Mouse (Mus musculus): ENCODE data around the gene Ccdc155. TPM values are rescaled to one million over a fixed set of nuclear protein-coding genes. Genes with fewer than 3 reads are reported as not detected.

Gene Ccdc155
- polyA plus RNA-seq, 1 experiment from 2014 or later, result 0.78 TPM

DNA sequence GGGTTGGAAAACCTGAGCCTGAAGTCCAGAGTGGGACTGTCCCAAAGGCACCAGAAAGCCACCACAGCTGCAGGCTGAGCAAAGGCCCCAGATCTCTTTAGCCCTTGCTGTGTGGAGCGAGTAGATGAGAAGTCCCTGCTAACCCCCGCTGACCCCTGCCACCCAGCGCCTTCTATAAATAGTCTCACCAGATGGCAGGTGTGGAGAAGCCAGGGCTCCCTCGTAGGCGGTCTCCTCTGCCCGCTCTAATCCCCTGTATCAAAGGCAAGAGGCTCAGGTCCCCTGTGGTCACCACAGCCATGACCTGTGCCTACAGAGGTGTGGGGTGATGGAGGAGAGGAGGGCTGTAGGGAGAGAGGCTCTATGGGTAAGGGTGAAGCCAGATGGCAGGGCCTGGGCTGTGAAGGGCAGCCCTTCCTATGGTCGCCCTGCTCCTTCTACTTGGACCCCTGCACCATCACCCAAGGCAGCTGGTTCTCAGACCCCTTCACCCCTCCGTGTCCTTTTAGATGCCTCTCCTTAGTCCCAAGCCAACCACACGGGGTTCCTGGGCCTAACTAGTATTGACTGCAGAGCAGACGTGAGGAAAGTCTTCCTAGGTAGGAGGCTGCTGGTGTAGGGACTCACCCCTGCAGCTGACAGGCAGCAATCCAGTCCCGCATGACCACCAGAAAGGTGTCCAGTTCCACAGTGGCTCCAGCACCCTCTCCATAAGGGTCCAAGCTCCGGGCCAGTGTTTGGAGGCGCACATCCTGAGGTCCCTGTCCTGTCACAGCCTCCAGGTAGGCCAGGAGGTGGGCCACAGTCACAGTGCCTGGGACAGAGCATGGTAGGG is 9.1 kb downstream of the Ccdc155 start:
- Histone ChIP-seq H3K9me3 (replicated peaks) (no peaks in the 10 kb centered on the region), H3K36me3 (no peaks in the 10 kb centered on the region), H3K4me2 (no peak overlapping the region), H3K27ac (no peak overlapping the region), H3K9ac (no peak overlapping the region), H3K4me1 (peaks cover 29% of the 10 kb centered on the region), H3K27me3 (peaks cover 26% of the 10 kb centered on the region; the same call in 1 of the 2 replicates), H3K4me3 (replicated peaks) (no peak overlapping the region)
- ATAC-seq (replicated peaks; ENCODE audit: low FRiP score), result no peak
- WGBS, result 58% methylated on average over 13 of the region's 13 CpGs

- Histone ChIP-seq H3K9me3 (replicated peaks) (no peaks in the 10 kb centered on the region), H3K27me3 (peaks cover 34% of the 10 kb centered on the region), H3K9ac (no peak overlapping the region), H3K4me1 (peaks cover 29% of the 10 kb centered on the region), H3K4me2 (no peak overlapping the region), H3K36me3 (no peaks in the 10 kb centered on the region), H3K4me3 (replicated peaks) (no peak overlapping the region), H3K27ac (no peak overlapping the region)
- 75% methylated on average over 17 of the region's 17 CpGs for WGBS
- no peak for ATAC-seq (replicated peaks; ENCODE audit: low FRiP score)
Measured at GRCm38 (mm10) chr7:45193871-45194785, 10.6 kb downstream of the Ccdc155 start.

DNA sequence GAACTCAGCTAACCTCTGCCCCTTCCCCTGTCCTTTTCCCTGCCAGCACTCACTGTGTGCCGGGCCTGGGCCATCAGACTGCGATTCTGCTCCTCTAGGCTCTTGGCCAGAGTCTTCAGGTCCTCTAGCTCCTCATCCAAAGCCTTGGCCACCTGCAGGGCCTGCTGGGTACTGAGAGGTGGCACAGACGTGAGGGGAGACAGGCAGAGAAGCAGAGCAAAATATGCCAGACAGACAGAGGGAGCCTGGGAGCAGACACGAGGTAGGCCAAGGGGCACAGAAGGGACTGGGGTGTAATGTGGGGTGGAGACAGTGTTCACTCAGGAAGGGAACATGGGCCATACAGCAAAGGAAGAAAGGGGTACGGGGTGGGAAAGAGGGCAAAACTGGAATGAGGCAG is 11.3 kb downstream of the Ccdc155 start:
- Histone ChIP-seq H3K36me3 (no peaks in the 10 kb centered on the region), H3K4me2 (no peak overlapping the region), H3K27me3 (peaks cover 41% of the 10 kb centered on the region), H3K9me3 (replicated peaks) (no peaks in the 10 kb centered on the region), H3K27ac (no peak overlapping the region), H3K9ac (no peak overlapping the region), H3K4me3 (replicated peaks) (no peak overlapping the region), H3K4me1 (peaks cover 29% of the 10 kb centered on the region)
- no peak for ATAC-seq (replicated peaks; ENCODE audit: low FRiP score)
- 56% methylated on average over 5 of the region's 5 CpGs for WGBS

DNA sequence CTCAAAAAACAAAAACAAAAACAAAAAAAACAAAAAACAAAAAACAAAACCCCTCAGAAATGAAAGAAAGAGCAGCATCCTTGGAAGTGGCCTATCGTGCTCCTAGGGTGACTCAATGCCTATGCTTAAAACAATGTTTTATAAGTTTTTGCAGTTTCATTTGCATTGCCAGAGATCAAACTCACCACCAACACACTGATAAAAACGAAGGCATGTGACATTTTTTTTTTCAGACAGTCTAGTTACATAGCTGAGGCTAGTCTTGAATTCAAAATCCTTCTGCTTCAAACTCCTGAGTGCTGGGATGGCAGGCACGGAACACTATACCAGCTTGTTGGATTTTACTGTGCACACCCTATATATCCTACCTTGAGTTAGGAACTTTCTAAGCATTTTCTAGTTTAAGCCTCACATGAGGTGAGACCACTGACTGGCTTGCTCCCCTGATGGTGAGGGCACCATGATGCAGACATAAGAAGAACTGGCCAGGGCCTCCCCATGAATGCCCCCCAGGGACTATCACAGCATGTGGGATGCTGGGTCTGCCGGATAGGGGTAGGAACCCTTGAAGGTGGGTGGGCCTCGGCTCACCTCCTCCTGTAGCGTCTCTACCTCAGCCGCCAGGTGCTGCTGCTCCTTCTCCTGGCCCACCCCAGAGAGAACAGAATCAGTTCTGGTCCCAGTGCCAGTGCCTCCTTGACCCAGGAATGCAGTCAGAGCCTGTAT is 11.9 kb downstream of the Ccdc155 start:
- Histone ChIP-seq H3K4me3 (replicated peaks) (no peak overlapping the region), H3K4me1 (peaks cover 26% of the 10 kb centered on the region), H3K4me2 (no peak overlapping the region), H3K9me3 (replicated peaks) (no peaks in the 10 kb centered on the region), H3K36me3 (no peaks in the 10 kb centered on the region), H3K27ac (peak overlapping the region; percentile 67), H3K9ac (no peak overlapping the region), H3K27me3 (peaks cover 45% of the 10 kb centered on the region)
- WGBS, result 89% methylated on average over 7 of the region's 7 CpGs
- no peak for ATAC-seq (replicated peaks; ENCODE audit: low FRiP score)

DNA sequence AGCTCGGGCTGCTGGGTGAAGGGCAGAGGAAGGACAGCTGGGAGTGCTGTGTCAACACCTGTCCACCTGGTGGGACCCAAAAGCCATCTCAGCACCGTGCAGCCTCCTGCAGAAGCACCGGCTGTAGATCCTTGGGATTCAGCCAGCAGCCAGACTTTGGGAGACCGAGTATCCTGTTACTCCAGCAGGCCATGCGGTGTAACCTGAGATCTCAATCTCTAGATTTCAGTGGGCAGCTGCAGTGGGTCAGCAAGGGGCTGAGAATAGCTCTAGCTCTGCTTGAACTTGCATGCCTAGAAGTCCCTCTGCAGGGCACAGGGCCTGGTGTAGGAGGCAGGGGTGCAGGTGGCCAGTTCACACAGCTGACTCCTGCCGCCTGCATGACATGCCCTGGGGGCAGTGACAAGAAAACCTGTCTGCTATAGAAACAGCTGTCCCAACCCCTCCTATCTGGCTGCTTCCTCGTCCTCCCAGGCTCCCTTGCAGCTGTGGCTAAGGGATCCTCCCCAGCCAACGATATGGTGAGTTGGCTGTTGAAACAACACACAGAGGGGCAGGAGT is 12.8 kb downstream of the Ccdc155 start:
- Histone ChIP-seq H3K36me3 (no peaks in the 10 kb centered on the region), H3K4me1 (peaks cover 26% of the 10 kb centered on the region), H3K9ac (no peak overlapping the region), H3K27me3 (peaks cover 44% of the 10 kb centered on the region), H3K9me3 (replicated peaks) (no peaks in the 10 kb centered on the region), H3K4me2 (no peak overlapping the region), H3K4me3 (replicated peaks) (no peak overlapping the region), H3K27ac (peak overlapping the region; percentile 67)
- peak; percentile 78 for ATAC-seq (replicated peaks; ENCODE audit: low FRiP score)
- 4% methylated on average over 8 of the region's 8 CpGs for whole genome bisulfite sequencing

GRCm38 (mm10) chr7:45191161-45191560 is 13.5 kb downstream of the Ccdc155 start:
- 51% methylated on average over 2 of the region's 2 CpGs for WGBS
- H3K27me3 ChIP-seq, result peaks cover 47% of the 10 kb centered on the region

GRCm38 (mm10) chr7:45190186-45190585 is 14.5 kb downstream of the Ccdc155 start:
- no peak overlapping the region for H3K9ac ChIP-seq
- WGBS, result 88% methylated on average over 6 of the region's 6 CpGs
- H3K4me3 ChIP-seq (replicated peaks), result no peak overlapping the region
- H3K4me2 ChIP-seq, result no peak overlapping the region
- no peak overlapping the region for H3K27ac ChIP-seq
- H3K36me3 ChIP-seq, result no peaks in the 10 kb centered on the region
- H3K27me3 ChIP-seq, result peaks cover 50% of the 10 kb centered on the region
- H3K4me1 ChIP-seq, result peaks cover 26% of the 10 kb centered on the region
- H3K9me3 ChIP-seq (replicated peaks), result no peaks in the 10 kb centered on the region
- ATAC-seq (replicated peaks; ENCODE audit: low FRiP score), result no peak

More at GRCm38 (mm10) chr7:45191161-45191560, 13.5 kb downstream of the Ccdc155 start:
- ATAC-seq (replicated peaks; ENCODE audit: low FRiP score), result no peak
- H3K4me2 ChIP-seq, result no peak overlapping the region
- H3K4me3 ChIP-seq (replicated peaks), result no peak overlapping the region
- peak overlapping the region; percentile 67 for H3K27ac ChIP-seq
- no peak overlapping the region for H3K9ac ChIP-seq
- H3K4me1 ChIP-seq, result peaks cover 26% of the 10 kb centered on the region
- H3K36me3 ChIP-seq, result no peaks in the 10 kb centered on the region
- no peaks in the 10 kb centered on the region for H3K9me3 ChIP-seq (replicated peaks)

GRCm38 (mm10) chr7:45189600-45189999 is 15.1 kb downstream of the Ccdc155 start:
- Histone ChIP-seq H3K4me3 (replicated peaks) (no peak overlapping the region), H3K36me3 (no peaks in the 10 kb centered on the region), H3K9ac (no peak overlapping the region), H3K27ac (no peak overlapping the region), H3K4me2 (no peak overlapping the region), H3K27me3 (peaks cover 55% of the 10 kb centered on the region), H3K4me1 (peaks cover 26% of the 10 kb centered on the region), H3K9me3 (replicated peaks) (no peaks in the 10 kb centered on the region)
- 51% methylated on average over 16 of the region's 16 CpGs for WGBS
- no peak for ATAC-seq (replicated peaks; ENCODE audit: low FRiP score)

DNA sequence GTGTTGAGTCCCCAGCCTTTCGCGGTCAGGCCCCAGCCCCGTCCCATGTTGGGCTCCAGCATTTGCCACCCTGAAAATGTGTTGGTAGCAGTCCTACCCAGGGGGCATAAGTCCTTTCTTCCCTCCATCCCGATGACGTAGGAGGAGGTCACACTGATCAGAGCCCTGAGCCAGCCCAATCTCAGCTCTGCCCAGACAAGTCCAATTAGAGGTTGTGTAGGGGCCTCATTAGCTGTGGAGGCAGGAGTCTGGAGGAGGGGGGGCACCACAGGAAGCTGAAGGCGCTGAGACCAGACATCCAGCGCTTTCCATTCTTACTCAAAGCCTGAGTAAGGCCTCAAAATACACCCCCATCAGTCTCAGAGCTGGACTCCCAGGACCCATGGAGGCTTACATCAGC is 18.8 kb downstream of the Ccdc155 start:
- Histone ChIP-seq H3K4me1 (peaks cover 22% of the 10 kb centered on the region), H3K27me3 (peaks cover 87% of the 10 kb centered on the region), H3K4me2 (no peak overlapping the region), H3K36me3 (no peaks in the 10 kb centered on the region), H3K27ac (no peak overlapping the region), H3K9me3 (replicated peaks) (no peaks in the 10 kb centered on the region), H3K9ac (no peak overlapping the region), H3K4me3 (replicated peaks) (no peak overlapping the region)
- no peak for ATAC-seq (replicated peaks; ENCODE audit: low FRiP score)
- 66% methylated on average over 7 of the region's 7 CpGs for WGBS

DNA sequence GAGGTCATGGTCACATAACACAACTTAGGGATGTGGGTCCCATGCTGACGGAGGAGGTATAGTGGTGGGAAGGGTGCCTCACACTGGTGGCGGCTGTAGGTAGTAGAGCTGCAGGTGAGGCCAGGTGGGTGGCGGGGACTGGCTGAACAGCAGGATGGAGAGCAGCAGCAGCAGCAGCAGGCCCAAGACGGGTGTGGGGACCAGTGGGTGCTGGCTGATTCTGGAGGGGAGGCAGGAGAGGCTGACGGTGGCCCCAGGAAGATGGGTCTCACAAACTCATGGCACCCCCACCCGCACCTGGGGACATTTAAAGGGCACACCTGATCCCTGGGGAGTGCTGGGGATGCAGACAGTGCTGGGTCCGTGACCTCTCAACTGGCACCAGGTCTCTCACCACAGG is 21.0 kb downstream of the Ccdc155 start:
- H3K36me3 ChIP-seq, result no peaks in the 10 kb centered on the region
- no peak for ATAC-seq (replicated peaks; ENCODE audit: low FRiP score)
- H3K4me1 ChIP-seq, result peaks cover 21% of the 10 kb centered on the region
- H3K4me3 ChIP-seq (replicated peaks), result no peak overlapping the region
- H3K27me3 ChIP-seq, result peaks cover 94% of the 10 kb centered on the region
- H3K9me3 ChIP-seq (replicated peaks), result no peaks in the 10 kb centered on the region
- no peak overlapping the region for H3K4me2 ChIP-seq
- H3K9ac ChIP-seq, result no peak overlapping the region
- WGBS, result 60% methylated on average over 7 of the region's 7 CpGs
- H3K27ac ChIP-seq, result no peak overlapping the region

- 13% methylated on average over 11 of the region's 11 CpGs for WGBS
- Histone ChIP-seq H3K9me3 (replicated peaks) (no peaks in the 10 kb centered on the region), H3K9ac (peak overlapping the region; percentile 31; the same call in 1 of the 2 replicates), H3K36me3 (no peaks in the 10 kb centered on the region), H3K27ac (peak overlapping the region; percentile 45; the same call in 1 of the 2 replicates), H3K4me3 (replicated peaks) (peak overlapping the region; percentile 40), H3K27me3 (peaks cover 96% of the 10 kb centered on the region), H3K4me1 (peaks cover 21% of the 10 kb centered on the region), H3K4me2 (peak overlapping the region; percentile 79)
- peak; percentile 64 for ATAC-seq (replicated peaks; ENCODE audit: low FRiP score)
Measured at GRCm38 (mm10) chr7:45182606-45183005, 22.1 kb downstream of the Ccdc155 start.
